Mouse (Mus musculus) kidney, postnatal 25 days (tissue): ENCODE measurements at regions not wholly inside any gene's neighbourhood (a gene's known extent, or its start where the extent isn't known, plus 50 kb on each side); places are given as distances from the start of the nearest gene placed in this dataset.

ENCODE experiments used
- DNase-seq, 2 experiments: peaks; one replicate each; pipeline ENCODE4 v3.0.0; 2021; ENCODE audit warnings: mixed read lengths in 2 of 2

DNA sequence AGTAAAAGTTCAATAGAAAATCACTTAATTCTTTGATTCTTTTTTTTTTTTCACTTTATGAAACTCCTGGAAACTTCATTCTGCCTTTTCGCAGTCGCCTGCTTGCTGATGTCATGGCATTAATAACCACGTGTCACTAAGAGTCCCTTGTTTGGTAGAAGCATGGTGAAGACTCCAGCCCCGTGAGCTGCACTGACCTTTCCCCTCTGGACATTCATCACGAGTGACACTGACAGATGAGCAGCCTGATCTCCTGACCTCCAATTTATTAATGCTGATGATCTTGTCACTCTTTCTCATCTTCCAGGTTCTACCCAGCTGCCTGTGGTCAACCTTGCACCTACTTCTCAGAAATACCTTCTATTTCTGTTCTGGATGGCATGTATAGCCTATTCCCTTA lies 867.1 kb upstream of the Slit2 start:
- DNase-seq, result no peak

DNA sequence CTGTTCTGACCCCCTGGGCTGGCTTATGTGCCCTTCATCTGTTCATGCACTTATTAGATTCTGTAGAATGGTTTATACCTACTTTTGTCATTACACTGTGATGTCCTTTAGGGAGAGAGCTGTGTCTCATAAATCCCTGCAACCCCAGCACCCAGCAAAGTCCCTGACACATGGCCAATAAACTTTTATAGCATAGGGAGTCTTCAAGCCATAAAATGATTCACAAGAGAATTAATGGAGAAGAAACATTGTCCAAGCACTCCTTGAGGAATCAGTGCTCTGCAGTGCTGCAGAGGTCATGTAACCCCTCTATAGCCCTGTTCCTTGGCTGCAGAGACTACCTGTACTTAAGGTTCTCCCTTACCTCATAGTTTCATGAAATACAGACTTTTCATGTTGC lies 887.2 kb upstream of the Slit2 start:
- DNase-seq, result no peak

DNA sequence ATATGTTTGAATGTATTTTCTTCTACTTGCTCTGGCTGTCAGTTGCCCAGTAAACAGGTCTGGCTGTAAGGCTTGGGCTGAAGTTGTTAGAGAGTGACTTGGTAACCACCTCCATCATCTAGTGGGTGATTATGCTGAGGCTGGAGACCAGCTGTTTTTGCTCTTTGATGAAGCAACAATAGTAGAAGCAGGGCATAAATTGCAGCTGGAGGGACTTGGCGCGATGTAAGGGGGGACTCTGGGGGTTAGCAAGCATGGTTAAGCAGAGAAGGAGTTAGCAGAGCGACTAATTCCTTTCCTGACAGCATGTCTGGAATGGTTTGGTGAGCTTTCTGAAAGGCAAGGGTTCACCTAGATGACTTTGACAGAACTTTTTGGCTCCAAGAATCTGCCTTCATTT lies 930.0 kb upstream of the Slit2 start:
- DNase-seq, result no peak

DNA sequence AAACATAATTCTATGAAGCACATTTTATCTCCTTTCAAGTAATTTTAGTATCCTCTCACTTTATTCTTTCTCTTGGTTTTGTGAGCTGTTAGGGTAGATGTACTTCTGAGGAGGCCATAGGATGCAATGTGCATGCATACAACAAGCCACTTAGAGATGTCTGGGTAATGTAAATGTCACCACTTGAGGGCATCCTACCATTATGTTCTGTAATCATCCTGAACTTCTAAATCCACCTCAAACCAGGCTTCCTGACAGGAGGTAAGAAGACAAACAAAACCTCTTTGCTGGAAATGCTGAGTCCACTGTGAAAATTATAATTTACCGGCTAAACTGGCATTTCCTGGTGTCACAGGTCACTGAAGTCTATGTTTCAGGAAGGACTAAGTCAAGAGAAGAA lies 946.2 kb upstream of the Slit2 start:
- DNase-seq, result no peak

GRCm38 (mm10) chr5:47034021-47034420 lies 948.9 kb upstream of the Slit2 start:
- DNase-seq, result no peak

DNA sequence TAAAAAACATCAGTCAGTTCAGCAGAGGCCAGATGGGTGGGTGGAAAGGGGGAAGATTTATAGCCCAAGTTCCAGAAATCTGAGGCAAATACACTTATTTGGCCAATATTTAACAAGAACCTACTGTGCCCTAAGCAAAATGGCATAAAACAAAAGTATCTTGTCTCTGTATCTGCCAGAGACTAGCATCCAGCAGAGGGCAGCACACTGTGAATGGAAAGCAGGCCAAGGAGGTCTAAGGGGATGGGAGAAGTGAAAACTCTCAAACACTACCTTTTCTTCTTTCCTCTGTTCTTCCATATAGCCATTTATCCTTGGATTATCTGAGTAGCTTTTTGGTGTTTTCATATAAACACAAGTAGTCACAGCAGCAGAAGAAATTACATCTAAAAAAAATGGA lies 968.6 kb upstream of the Slit2 start:
- DNase-seq, result peak in 1 of 2 experiments; percentile 74

DNA sequence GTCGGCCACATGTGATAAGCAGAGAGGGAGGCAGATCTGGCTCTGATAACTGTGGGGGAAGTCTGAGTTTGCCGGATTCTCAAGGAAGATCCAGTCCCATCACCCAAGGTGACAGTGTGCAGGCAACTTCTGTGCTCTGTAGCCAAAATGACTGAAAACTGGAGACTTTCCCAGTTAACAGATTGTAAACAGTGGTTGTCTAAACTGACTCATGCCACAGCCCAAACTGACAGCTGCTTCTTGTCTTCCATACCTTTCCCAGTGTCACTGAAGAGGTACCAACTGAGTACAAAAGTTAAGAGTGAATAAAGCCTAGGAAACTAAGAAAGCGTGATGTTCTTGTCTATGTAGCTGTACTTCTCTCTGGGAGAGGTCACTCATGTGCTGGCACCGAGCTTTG lies 990.4 kb upstream of the Slit2 start:
- DNase-seq, result no peak

DNA sequence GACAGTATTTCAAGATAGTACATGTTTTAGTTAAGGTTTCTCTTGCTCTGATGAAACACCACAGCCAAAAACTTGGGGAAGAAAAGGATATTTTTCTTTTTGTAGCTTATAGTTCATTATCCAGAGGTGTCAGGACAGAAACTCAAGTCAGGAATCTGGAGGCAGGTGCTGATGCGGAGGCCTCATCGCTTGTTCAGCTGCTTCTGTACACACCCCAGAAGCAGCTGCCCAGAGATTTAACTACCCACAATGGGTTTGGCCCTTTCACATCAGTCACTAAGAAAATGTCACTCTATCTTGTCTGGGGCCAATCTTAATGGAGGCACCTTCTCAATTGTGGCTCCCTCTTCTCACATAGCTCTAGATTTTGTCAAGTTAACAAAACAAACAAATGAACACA lies 996.4 kb upstream of the Slit2 start:
- DNase-seq, result no peak

GRCm38 (mm10) chr5:46980326-46980725 lies 1002.6 kb upstream of the Slit2 start:
- DNase-seq, result no peak

DNA sequence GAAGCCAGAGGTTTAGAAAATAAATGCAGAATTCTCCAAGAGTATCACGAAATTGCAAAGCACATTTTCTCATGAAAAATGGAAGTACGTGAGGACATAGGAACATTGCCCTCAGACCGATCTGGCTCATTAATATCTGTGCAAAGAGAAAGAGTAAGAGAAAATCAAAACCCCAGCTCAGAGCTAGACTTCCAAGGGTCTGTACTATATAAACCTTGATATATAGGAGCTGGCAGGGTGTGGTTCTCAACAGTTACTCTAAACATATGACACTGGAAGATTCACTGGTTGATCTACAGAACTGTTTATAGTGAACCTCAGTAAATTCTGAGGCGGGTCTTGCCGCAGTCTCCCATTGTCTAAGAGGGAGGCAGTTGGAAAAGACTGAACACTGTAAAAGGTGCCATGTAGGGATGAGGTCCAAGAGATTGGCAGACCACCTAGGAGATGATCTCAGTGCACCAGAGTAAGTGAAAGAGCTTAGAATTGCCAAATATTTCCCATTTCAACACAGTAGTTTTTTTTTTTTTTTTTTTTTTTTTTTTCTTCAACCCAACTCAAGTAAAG lies 1014.0 kb upstream of the Slit2 start:
- DNase-seq, result no peak

- peak in 1 of 2 experiments; percentile 2 for DNase-seq
Measured at GRCm38 (mm10) chr5:46960749-46961148, 1022.2 kb upstream of the Slit2 start.

DNA sequence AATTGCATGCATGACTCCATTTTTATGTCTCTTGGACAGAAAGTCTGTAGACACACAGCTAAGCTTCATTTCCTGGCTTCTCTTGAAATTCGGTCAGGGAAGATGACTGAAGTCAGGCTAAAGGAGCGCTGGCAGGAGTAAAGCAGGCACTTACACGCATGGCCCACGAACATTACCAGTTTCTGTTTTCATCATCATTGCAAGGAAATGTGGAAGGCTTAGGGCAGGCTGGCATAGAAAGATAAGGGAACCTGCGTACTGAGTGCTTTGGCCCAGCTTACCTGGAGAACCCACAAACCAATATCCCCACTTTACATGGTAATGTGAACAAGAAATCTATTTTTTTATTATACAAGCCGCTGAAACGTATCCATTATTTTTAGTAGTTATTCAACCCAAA lies 1056.6 kb upstream of the Slit2 start:
- DNase-seq, result no peak

GRCm38 (mm10) chr5:46901909-46902308 lies 1044.5 kb upstream of the Lcorl start:
- DNase-seq, result no peak

- no peak for DNase-seq
Measured at GRCm38 (mm10) chr5:46894037-46894436, 1036.6 kb upstream of the Lcorl start.

- DNase-seq, result no peak
Measured at GRCm38 (mm10) chr5:46883956-46884355, 1026.5 kb upstream of the Lcorl start.

DNA sequence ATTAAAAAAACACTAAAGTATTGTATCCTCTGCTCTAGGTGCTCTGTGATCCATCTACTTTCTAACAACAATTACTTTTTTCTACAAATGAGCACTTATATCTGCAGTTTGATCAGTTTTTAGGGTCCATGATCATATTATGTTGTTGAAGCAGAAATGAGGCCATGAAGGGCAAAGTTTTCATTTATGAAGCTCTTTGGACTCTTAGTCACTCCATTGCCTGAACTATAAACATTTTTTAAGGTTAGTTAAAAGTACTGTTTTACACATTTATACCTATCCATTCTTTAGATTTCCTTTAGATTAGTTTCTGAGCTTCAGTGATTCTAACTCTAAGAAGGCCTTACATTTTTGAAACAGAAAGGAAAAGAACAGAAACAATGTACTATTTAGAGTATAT lies 999.4 kb upstream of the Lcorl start:
- DNase-seq, result no peak

DNA sequence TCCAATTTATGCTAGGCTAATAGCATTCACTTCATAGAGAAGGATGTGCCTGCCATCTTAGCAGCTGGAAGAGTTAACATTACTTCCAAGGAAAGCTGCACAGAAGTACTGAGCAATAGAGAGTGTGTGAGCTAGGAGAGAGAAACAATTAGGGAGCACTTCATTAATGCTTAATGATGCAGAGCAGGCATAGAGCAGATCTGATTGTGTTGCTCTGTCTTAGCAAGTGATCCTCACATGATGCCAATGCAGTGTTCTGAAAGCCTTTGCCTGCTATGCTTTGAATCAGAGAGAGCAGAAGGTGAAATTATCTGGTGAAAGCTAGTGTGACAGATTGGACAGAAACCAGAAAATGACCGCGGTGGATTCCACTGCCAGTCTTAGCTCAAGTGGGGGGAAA lies 987.8 kb upstream of the Lcorl start:
- DNase-seq, result no peak

GRCm38 (mm10) chr5:46836810-46837209 lies 979.4 kb upstream of the Lcorl start:
- DNase-seq, result no peak

- no peak for DNase-seq
Measured at GRCm38 (mm10) chr5:46830797-46831618, 973.6 kb upstream of the Lcorl start.

DNA sequence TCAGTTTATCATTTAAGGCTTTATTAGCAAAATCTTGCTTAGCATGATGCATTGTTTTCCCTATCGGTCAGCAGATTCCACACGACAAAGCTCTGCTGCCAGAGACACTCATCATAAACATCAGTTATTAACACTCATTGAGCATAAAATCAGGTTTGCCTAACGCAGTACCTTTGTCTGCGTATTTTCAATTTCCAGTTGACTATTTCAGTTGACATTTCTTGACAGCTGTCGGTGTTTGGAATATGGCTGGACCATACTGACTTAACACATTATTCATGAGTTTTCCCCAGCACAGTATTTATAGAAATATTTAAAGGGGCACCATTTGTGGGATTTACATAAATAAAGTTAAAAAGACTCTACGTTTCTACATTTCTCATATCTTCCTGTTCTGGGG lies 972.7 kb upstream of the Lcorl start:
- DNase-seq, result no peak

DNA sequence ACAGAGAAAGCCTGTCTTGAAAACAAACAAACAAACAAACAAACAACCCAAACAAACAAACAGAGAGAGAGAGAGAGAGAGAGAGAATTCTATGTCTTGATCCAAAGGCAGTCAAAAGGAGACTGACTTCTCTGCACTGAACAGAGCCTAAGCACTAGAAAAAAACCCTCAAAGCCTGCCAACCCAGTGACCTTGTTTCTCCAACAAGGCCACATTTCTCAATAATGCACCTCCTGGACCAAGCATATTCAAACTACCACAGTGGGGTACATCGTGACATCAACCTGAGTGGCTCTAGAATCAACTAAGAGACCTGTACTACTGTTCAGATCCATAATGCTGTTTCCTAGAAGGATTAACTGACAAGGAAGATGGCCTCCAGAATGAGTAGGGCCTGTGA lies 969.0 kb upstream of the Lcorl start:
- no peak for DNase-seq

- no peak for DNase-seq
Measured at GRCm38 (mm10) chr5:46824934-46825333, 967.5 kb upstream of the Lcorl start.

- DNase-seq, result no peak
Measured at GRCm38 (mm10) chr5:46795102-46795501, 937.7 kb upstream of the Lcorl start.

DNA sequence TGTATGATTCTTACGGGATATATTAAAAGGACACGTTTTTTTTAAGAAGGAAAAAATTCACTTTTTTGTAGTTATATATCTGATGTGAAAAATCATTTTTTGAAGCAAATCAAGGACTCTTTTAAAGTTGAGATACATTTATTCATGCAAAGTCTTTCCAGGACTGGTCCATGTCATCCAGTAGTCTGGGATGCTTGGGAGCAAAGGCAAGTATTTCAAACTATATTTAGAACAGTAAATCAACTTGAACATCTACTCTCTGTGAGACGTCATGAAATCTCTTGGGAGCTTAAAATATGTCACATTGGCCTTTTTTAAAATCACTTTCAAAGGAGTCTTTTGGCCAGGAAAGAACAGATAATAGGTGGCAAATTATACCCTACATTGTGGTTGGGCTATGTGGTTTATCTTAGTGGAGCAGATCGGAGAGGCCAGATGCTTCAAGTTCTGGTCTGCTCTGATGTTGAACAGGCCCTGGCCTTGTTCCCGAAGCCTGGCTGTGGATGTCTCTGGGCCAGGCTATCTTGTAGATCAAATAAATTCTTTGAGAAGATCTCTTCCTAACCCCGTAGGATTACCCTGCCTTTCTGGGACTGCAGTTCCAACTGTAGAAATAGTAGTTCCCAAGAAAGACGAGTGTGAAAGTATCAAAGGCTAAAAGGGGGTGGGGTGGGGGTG lies 936.8 kb upstream of the Lcorl start:
- no peak for DNase-seq
